Mouse (Mus musculus) liver, adult 2 months (tissue): ENCODE measurements around the gene Cryzl2.

Source experiments
- CTCF ChIP-seq: fragments of 200-500 bp; IDR thresholded peaks from 2 replicates; pipeline ENCODE4 v1.5.1; 2011; ENCODE audit warnings: low read depth, low read length, control low read depth
- POLR2A ChIP-seq: fragments of 200-500 bp; IDR thresholded peaks from 2 replicates; pipeline ENCODE4 v1.6.1; 2011; ENCODE audit warnings: low read length, control low read depth; ENCODE audit not compliant: insufficient read depth; ENCODE audit errors: extremely low read depth

DNA sequence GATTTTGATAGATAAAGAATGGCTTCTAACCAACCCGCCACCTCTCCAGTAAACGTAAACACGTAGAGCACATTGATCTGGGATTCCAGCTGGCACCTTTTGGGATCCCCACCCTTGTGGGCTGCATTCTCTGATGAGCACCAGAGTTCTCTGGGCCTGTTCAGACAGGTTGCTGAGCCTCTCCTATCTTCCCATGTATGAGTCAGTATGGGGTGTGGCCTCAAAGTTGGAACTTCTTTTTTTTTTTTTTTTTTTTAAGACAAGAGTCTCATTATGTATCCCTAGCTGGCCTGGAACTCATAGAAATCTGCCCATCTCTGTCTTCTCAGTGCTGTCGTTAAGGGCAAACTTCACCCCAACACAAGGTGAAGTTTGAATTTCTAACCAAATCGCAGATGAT, 1.5 kb downstream of the Cryzl2 start:
- TF ChIP-seq CTCF: no peak
- TF ChIP-seq POLR2A: no peak
